Mouse (Mus musculus) liver, adult 2 months (tissue): ENCODE measurements around the gene L3hypdh. TPM values are rescaled to one million over a fixed set of nuclear protein-coding genes. Genes with fewer than 3 reads are reported as not detected.
"Not testable (repeated sequence)": the region's sequence is repeated elsewhere in the genome, so short reads cannot be mapped to it uniquely, and the experiment has no call there.

ENCODE experiments used
- DNase-seq: peaks from one replicate; pipeline ENCODE4 v3.0.0-alpha.2; 2011; ENCODE audit warnings: low read depth, low spot score; ENCODE audit errors: extremely low read depth
- H3K27ac ChIP-seq: fragments of 200-500 bp; replicated peaks from 2 replicates; pipeline ENCODE4 v1.5.1; 2012; ENCODE audit warnings: low read depth, mild to moderate bottlenecking, control low read depth, inconsistent platforms, low read length; ENCODE audit not compliant: insufficient read depth
- H3K27me3 ChIP-seq: fragments of 200-500 bp; 2 replicates; pipeline ENCODE4 v1.6.1; 2012; ENCODE audit warnings: mild to moderate bottlenecking, moderate library complexity, low read length, inconsistent platforms; ENCODE audit not compliant: control insufficient read depth, insufficient read depth
- H3K36me3 ChIP-seq: fragments of 200-500 bp; 2 replicates; pipeline ENCODE4 v1.6.1; 2012; ENCODE audit warnings: low read length, inconsistent platforms; ENCODE audit not compliant: control insufficient read depth, insufficient read depth
- H3K4me1 ChIP-seq: fragments of 200-500 bp; 2 replicates; pipeline ENCODE4 v1.6.1; 2011; ENCODE audit warnings: low read length; ENCODE audit not compliant: control insufficient read depth, insufficient read depth
- H3K4me3 ChIP-seq: fragments of 200-500 bp; 2 replicates; pipeline ENCODE4 v1.5.1; 2011; ENCODE audit warnings: low read depth, mild to moderate bottlenecking, control low read depth, low read length, moderate library complexity; ENCODE audit not compliant: insufficient read depth
- H3K79me2 ChIP-seq: fragments of 200-500 bp; 2 replicates; pipeline ENCODE4 v1.6.1; 2012; ENCODE audit warnings: inconsistent platforms, mild to moderate bottlenecking, low read length, moderate library complexity; ENCODE audit not compliant: control insufficient read depth, insufficient read depth
- H3K9ac ChIP-seq: fragments of 200-500 bp; 2 replicates; pipeline ENCODE4 v1.6.1; 2012; ENCODE audit warnings: low read depth, mild to moderate bottlenecking, control low read depth, inconsistent platforms, low read length
- CTCF ChIP-seq: fragments of 200-500 bp; IDR thresholded peaks from 2 replicates; pipeline ENCODE4 v1.5.1; 2011; ENCODE audit warnings: low read depth, low read length, control low read depth
- POLR2A ChIP-seq: fragments of 200-500 bp; IDR thresholded peaks from 2 replicates; pipeline ENCODE4 v1.6.1; 2011; ENCODE audit warnings: low read length, control low read depth; ENCODE audit not compliant: insufficient read depth; ENCODE audit errors: extremely low read depth
- WGBS: fragments of 180-500 bp; shearing (Covaris S2); methylation state at CpG from one replicate; pipeline ENCODE4 v1.1.7; 2018; 5-methylcytosine and 5-hydroxymethylcytosine counted together
- polyA plus RNA-seq: library from polyadenylated mRNA; depleted of rRNA; stranded (reverse); fragments of >200 nt; gene quantifications from 2 replicates; pipeline ENCODE4 v1.2.3, GENCODE M21; 2012
- total RNA-seq: library from RNA; depleted of rRNA; stranded (reverse); fragments of >200 nt; gene quantifications from 2 replicates; pipeline ENCODE4 v1.2.3, GENCODE M21; 2014

Gene L3hypdh
- total and polyA plus RNA-seq, 2 experiments: 26.6 to 33.1 TPM

GRCm38 (mm10) chr12:72052571-72052970 lies 32.7 kb downstream of the L3hypdh start:
- TF ChIP-seq CTCF: no peak
- TF ChIP-seq POLR2A: no peak
- DNase-seq: peak; percentile 33
- H3K79me2 ChIP-seq: no peaks in the 10 kb centered on the region
- no peak overlapping the region for H3K9ac ChIP-seq
- H3K27me3 ChIP-seq: no peaks in the 10 kb centered on the region
- no peak overlapping the region for H3K27ac ChIP-seq
- no peaks in the 10 kb centered on the region for H3K4me1 ChIP-seq
- no peaks in the 10 kb centered on the region for H3K36me3 ChIP-seq
- WGBS: 70% methylated on average over 6 of the region's 6 CpGs
- H3K4me3 ChIP-seq: no peak overlapping the region

GRCm38 (mm10) chr12:72050821-72051220 lies 34.4 kb downstream of the L3hypdh start:
- Histone ChIP-seq H3K36me3 (no peaks in the 10 kb centered on the region), H3K4me1 (no peaks in the 10 kb centered on the region), H3K9ac (no peak overlapping the region), H3K27me3 (no peaks in the 10 kb centered on the region), H3K79me2 (no peaks in the 10 kb centered on the region), H3K27ac (no peak overlapping the region), H3K4me3 (no peak overlapping the region)
- 90% methylated on average over 4 of the region's 4 CpGs for WGBS
- no peak for TF ChIP-seq POLR2A
- no peak for TF ChIP-seq CTCF
- DNase-seq: no peak

GRCm38 (mm10) chr12:72050156-72050555 lies 35.1 kb downstream of the L3hypdh start:
- not testable (repeated sequence) for H3K79me2 ChIP-seq, H3K36me3 ChIP-seq, H3K4me3 ChIP-seq, H3K27me3 ChIP-seq, H3K27ac ChIP-seq, H3K9ac ChIP-seq, H3K4me1 ChIP-seq, DNase-seq
- WGBS: 87% methylated on average over 5 of the region's 5 CpGs

- no peak overlapping the region for H3K9ac ChIP-seq
- H3K79me2 ChIP-seq: no peaks in the 10 kb centered on the region
- no peak overlapping the region for H3K27ac ChIP-seq
- H3K27me3 ChIP-seq: no peaks in the 10 kb centered on the region
- H3K36me3 ChIP-seq: no peaks in the 10 kb centered on the region
- TF ChIP-seq POLR2A: no peak
- peak; percentile 54 for TF ChIP-seq CTCF
- no peaks in the 10 kb centered on the region for H3K4me1 ChIP-seq
- WGBS: 4% methylated on average over 2 of the region's 2 CpGs
- H3K4me3 ChIP-seq: no peak overlapping the region
- peak; percentile 48 for DNase-seq
Observed at GRCm38 (mm10) chr12:72047513-72047912, 37.7 kb downstream of the L3hypdh start.

- TF ChIP-seq POLR2A (no peak), CTCF (no peak)
- Histone ChIP-seq H3K4me1 (no peaks in the 10 kb centered on the region; the same call in 1 of the 2 replicates), H3K36me3 (no peaks in the 10 kb centered on the region), H3K4me3 (no peak overlapping the region), H3K27ac (no peak overlapping the region), H3K27me3 (no peaks in the 10 kb centered on the region), H3K79me2 (no peaks in the 10 kb centered on the region), H3K9ac (no peak overlapping the region)
- DNase-seq: no peak
- 89% methylated on average over 3 of the region's 3 CpGs for WGBS
Observed at GRCm38 (mm10) chr12:72041238-72041637, 44.0 kb downstream of the L3hypdh start.

GRCm38 (mm10) chr12:72039501-72039900 lies 45.7 kb downstream of the L3hypdh start:
- Histone ChIP-seq H3K9ac (no peak overlapping the region), H3K79me2 (no peaks in the 10 kb centered on the region), H3K36me3 (no peaks in the 10 kb centered on the region), H3K4me1 (no peaks in the 10 kb centered on the region; the same call in 1 of the 2 replicates), H3K4me3 (no peak overlapping the region), H3K27ac (no peak overlapping the region), H3K27me3 (no peaks in the 10 kb centered on the region)
- no peak for DNase-seq
- WGBS: 59% methylated on average over 8 of the region's 8 CpGs
- TF ChIP-seq CTCF (no peak), POLR2A (no peak)
